Mouse (Mus musculus): ENCODE measurements around the gene Hoxa4.
A peak's percentile ranks its signal among the peaks of the same experiment; 100 is the strongest.

Hoxa4 gene

GRCm38 (mm10) chr6:52179690-52180089, 11.9 kb downstream of the Hoxa4 start:
- no peak for DNase-seq (ENCODE audit: low spot score in 2 of 2)

- DNase-seq (ENCODE audit: low spot score in 2 of 2): no peak
Observed at GRCm38 (mm10) chr6:52178918-52179665, 12.5 kb downstream of the Hoxa4 start.

GRCm38 (mm10) chr6:52177806-52178205, 13.7 kb downstream of the Hoxa4 start:
- DNase-seq (ENCODE audit: low spot score in 2 of 2): no peak

- no peak for DNase-seq (ENCODE audit: low spot score in 2 of 2)
Observed at GRCm38 (mm10) chr6:52177061-52177735, 14.4 kb downstream of the Hoxa4 start, which contains the start of gene 5730596B20Rik. Gene 5730596B20Rik, plus strand, starts transcription at chr6:52177498.

GRCm38 (mm10) chr6:52176391-52176790, 15.2 kb downstream of the Hoxa4 start:
- no peak for DNase-seq (ENCODE audit: low spot score in 2 of 2)

- no peak for DNase-seq (ENCODE audit: low spot score in 2 of 2)
Observed at GRCm38 (mm10) chr6:52175864-52176263, 15.7 kb downstream of the Hoxa4 start.

GRCm38 (mm10) chr6:52174968-52175751, 16.4 kb downstream of the Hoxa4 start:
- no peak for DNase-seq (ENCODE audit: low spot score in 2 of 2)

GRCm38 (mm10) chr6:52173648-52174047, 17.9 kb downstream of the Hoxa4 start:
- DNase-seq (ENCODE audit: low spot score in 2 of 2): no peak

GRCm38 (mm10) chr6:52172501-52172900, 19.1 kb downstream of the Hoxa4 start:
- peak in 1 of 2 experiments; percentile 42 for DNase-seq (ENCODE audit: low spot score in 2 of 2)

- no peak for DNase-seq (ENCODE audit: low spot score in 2 of 2)
Observed at GRCm38 (mm10) chr6:52171938-52172337, 19.6 kb downstream of the Hoxa4 start.

- DNase-seq (ENCODE audit: low spot score in 2 of 2): no peak
Observed at GRCm38 (mm10) chr6:52171331-52171730, 20.2 kb downstream of the Hoxa4 start.

- DNase-seq (ENCODE audit: low spot score in 2 of 2): no peak
Observed at GRCm38 (mm10) chr6:52170898-52171223, 20.7 kb downstream of the Hoxa4 start.

GRCm38 (mm10) chr6:52170166-52170897, 21.2 kb downstream of the Hoxa4 start:
- no peak for DNase-seq (ENCODE audit: low spot score in 2 of 2)

- DNase-seq (ENCODE audit: low spot score in 2 of 2): no peak
Observed at GRCm38 (mm10) chr6:52169499-52170165, 21.9 kb downstream of the Hoxa4 start.

GRCm38 (mm10) chr6:52168191-52169055, 23.1 kb downstream of the Hoxa4 start:
- DNase-seq (ENCODE audit: low spot score in 2 of 2): no peak

GRCm38 (mm10) chr6:52167736-52168161, 23.8 kb downstream of the Hoxa4 start:
- no peak for DNase-seq (ENCODE audit: low spot score in 2 of 2)

GRCm38 (mm10) chr6:52167176-52167575, 24.4 kb downstream of the Hoxa4 start:
- DNase-seq (ENCODE audit: low spot score in 2 of 2): no peak

- no peak for DNase-seq (ENCODE audit: low spot score in 2 of 2)
Observed at GRCm38 (mm10) chr6:52166431-52167077, 25.0 kb downstream of the Hoxa4 start.

- no peak for DNase-seq (ENCODE audit: low spot score in 2 of 2)
Observed at GRCm38 (mm10) chr6:52165441-52166370, 25.8 kb downstream of the Hoxa4 start.
